Mouse (Mus musculus) midbrain, embryonic 16.5 days (tissue): ENCODE data around the gene Armc2. TPM values are rescaled to one million over a fixed set of nuclear protein-coding genes. Genes with fewer than 3 reads are reported as not detected.

ENCODE experiments used
- ATAC-seq: fragments of 200-750 bp; cut with Nextera tagmentation; 2 replicates; pipeline ENCODE4 v1.8.0; 2017; ENCODE audit warnings: moderate TSS enrichment
- H3K27ac ChIP-seq: fragments of 300-500 bp; sonication (generic); 2 replicates; pipeline ENCODE4 v1.5.1; 2014; ENCODE audit warnings: mild to moderate bottlenecking, low read length, mixed read lengths
- H3K27me3 ChIP-seq: fragments of 300-500 bp; sonication (generic); 2 replicates; pipeline ENCODE4 v1.6.1; 2014; ENCODE audit warnings: low read depth, low read length, mixed read lengths; ENCODE audit not compliant: control insufficient read depth, insufficient read depth
- H3K36me3 ChIP-seq: fragments of 300-500 bp; sonication (generic); 2 replicates; pipeline ENCODE4 v1.6.1; 2014; ENCODE audit warnings: mild to moderate bottlenecking, low read length, moderate library complexity, mixed read lengths; ENCODE audit not compliant: control insufficient read depth, insufficient read depth
- H3K4me1 ChIP-seq: fragments of 300-500 bp; sonication (generic); 2 replicates; pipeline ENCODE4 v1.6.1; 2014; ENCODE audit warnings: mild to moderate bottlenecking, low read length, mixed read lengths; ENCODE audit not compliant: control insufficient read depth, insufficient read depth
- H3K4me2 ChIP-seq: fragments of 300-500 bp; sonication (generic); 2 replicates; pipeline ENCODE4 v1.6.1; 2014; ENCODE audit warnings: mild to moderate bottlenecking, low read length, mixed read lengths
- H3K4me3 ChIP-seq: fragments of 300-500 bp; sonication (generic); 2 replicates; pipeline ENCODE4 v1.5.1; 2014; ENCODE audit warnings: low read depth, mild to moderate bottlenecking, low read length, moderate library complexity, mixed read lengths
- H3K9ac ChIP-seq: fragments of 300-500 bp; sonication (generic); 2 replicates; pipeline ENCODE4 v1.6.1; 2014; ENCODE audit warnings: low read depth, low read length, mixed read lengths
- H3K9me3 ChIP-seq: fragments of 300-500 bp; sonication (generic); replicated peaks from 2 replicates; pipeline ENCODE4 v1.6.1; 2014; ENCODE audit warnings: mild to moderate bottlenecking, low read length, mixed read lengths; ENCODE audit not compliant: control insufficient read depth, poor library complexity, severe bottlenecking
- WGBS: fragments of 180-500 bp; shearing (Covaris S2); extraction: QIAGEN DNeasy Blood & Tissue Kit; methylation state at CpG from one replicate; pipeline ENCODE4 v1.1.7; 2014; 5-methylcytosine and 5-hydroxymethylcytosine counted together
- polyA plus RNA-seq: library from polyadenylated mRNA; unstranded; fragments of >200 nt; fragmentation: Nextera tagmentation; extraction: Ambion mirVana; gene quantifications from 2 replicates; pipeline ENCODE4 v1.2.1, GENCODE M21; 2015

The Armc2 gene
- polyA plus RNA-seq, 1 experiment from 2014 or later: 12.1 TPM

GRCm38 (mm10) chr10:42048648-42049047 is 30.4 kb upstream of the Armc2 start:
- WGBS: 87% methylated on average over 8 of the region's 8 CpGs
- no peak overlapping the region for H3K4me2 ChIP-seq
- no peak for ATAC-seq

GRCm38 (mm10) chr10:42044574-42044973 is 26.3 kb upstream of the Armc2 start:
- H3K9me3 ChIP-seq: no peaks in the 10 kb centered on the region
- H3K27ac ChIP-seq: no peak overlapping the region
- no peak overlapping the region for H3K4me2 ChIP-seq
- no peaks in the 10 kb centered on the region for H3K36me3 ChIP-seq
- no peak overlapping the region for H3K9ac ChIP-seq
- no peaks in the 10 kb centered on the region for H3K4me1 ChIP-seq
- WGBS: 81% methylated on average over 10 of the region's 10 CpGs
- H3K4me3 ChIP-seq: no peak overlapping the region
- H3K27me3 ChIP-seq: no peaks in the 10 kb centered on the region
- no peak for ATAC-seq

More at GRCm38 (mm10) chr10:42048648-42049047, 30.4 kb upstream of the Armc2 start:
- Histone ChIP-seq H3K4me3 (no peak overlapping the region), H3K9me3 (no peaks in the 10 kb centered on the region), H3K27ac (no peak overlapping the region), H3K27me3 (no peaks in the 10 kb centered on the region), H3K4me1 (no peaks in the 10 kb centered on the region), H3K36me3 (no peaks in the 10 kb centered on the region), H3K9ac (no peak overlapping the region)

- Histone ChIP-seq H3K36me3 (no peaks in the 10 kb centered on the region), H3K9ac (no peak overlapping the region), H3K27me3 (no peaks in the 10 kb centered on the region), H3K4me2 (no peak overlapping the region), H3K27ac (no peak overlapping the region), H3K4me1 (no peaks in the 10 kb centered on the region), H3K9me3 (no peaks in the 10 kb centered on the region), H3K4me3 (no peak overlapping the region)
- no peak for ATAC-seq
- 81% methylated on average over 3 of the region's 3 CpGs for WGBS
These were observed 25.1 kb upstream of the Armc2 start for GRCm38 (mm10) chr10:42043307-42043706.

- no peak overlapping the region for H3K4me3 ChIP-seq
- no peak for ATAC-seq
- no peaks in the 10 kb centered on the region for H3K27me3 ChIP-seq
- no peaks in the 10 kb centered on the region for H3K9me3 ChIP-seq
- H3K36me3 ChIP-seq: no peaks in the 10 kb centered on the region
- no peaks in the 10 kb centered on the region for H3K4me1 ChIP-seq
- WGBS: 85% methylated on average over 1 of the region's 1 CpGs
- H3K4me2 ChIP-seq: no peak overlapping the region
- no peak overlapping the region for H3K9ac ChIP-seq
- H3K27ac ChIP-seq: no peak overlapping the region
These were observed 24.6 kb upstream of the Armc2 start for GRCm38 (mm10) chr10:42042881-42043280.

GRCm38 (mm10) chr10:42042087-42042486 is 23.8 kb upstream of the Armc2 start:
- Histone ChIP-seq H3K4me1 (no peaks in the 10 kb centered on the region), H3K4me3 (no peak overlapping the region), H3K36me3 (no peaks in the 10 kb centered on the region), H3K27me3 (no peaks in the 10 kb centered on the region), H3K9ac (no peak overlapping the region), H3K4me2 (no peak overlapping the region), H3K9me3 (no peaks in the 10 kb centered on the region), H3K27ac (no peak overlapping the region)
- no peak for ATAC-seq
- WGBS: 70% methylated on average over 7 of the region's 7 CpGs

GRCm38 (mm10) chr10:42038571-42038970 is 20.3 kb upstream of the Armc2 start:
- H3K4me2 ChIP-seq: no peak overlapping the region
- no peak for ATAC-seq
- H3K4me3 ChIP-seq: no peak overlapping the region
- no peak overlapping the region for H3K27ac ChIP-seq
- H3K27me3 ChIP-seq: no peaks in the 10 kb centered on the region
- H3K9ac ChIP-seq: no peak overlapping the region
- no peaks in the 10 kb centered on the region for H3K36me3 ChIP-seq
- H3K9me3 ChIP-seq: no peaks in the 10 kb centered on the region
- WGBS: 68% methylated on average over 10 of the region's 10 CpGs
- H3K4me1 ChIP-seq: no peaks in the 10 kb centered on the region

GRCm38 (mm10) chr10:42037301-42037870 is 19.1 kb upstream of the Armc2 start:
- no peak for ATAC-seq
- no peaks in the 10 kb centered on the region for H3K4me1 ChIP-seq
- H3K4me3 ChIP-seq: no peak overlapping the region
- H3K27ac ChIP-seq: no peak overlapping the region
- WGBS: 48% methylated on average over 7 of the region's 7 CpGs
- H3K36me3 ChIP-seq: no peaks in the 10 kb centered on the region
- no peak overlapping the region for H3K4me2 ChIP-seq
- H3K9me3 ChIP-seq: no peaks in the 10 kb centered on the region
- no peaks in the 10 kb centered on the region for H3K27me3 ChIP-seq
- H3K9ac ChIP-seq: no peak overlapping the region

- Histone ChIP-seq H3K4me1 (no peaks in the 10 kb centered on the region), H3K4me2 (no peak overlapping the region), H3K27me3 (no peaks in the 10 kb centered on the region), H3K9me3 (no peaks in the 10 kb centered on the region), H3K36me3 (no peaks in the 10 kb centered on the region), H3K27ac (no peak overlapping the region), H3K9ac (no peak overlapping the region), H3K4me3 (no peak overlapping the region)
- 59% methylated on average over 4 of the region's 4 CpGs for WGBS
- ATAC-seq: no peak
These were observed 18.6 kb upstream of the Armc2 start for GRCm38 (mm10) chr10:42036846-42037245.

- H3K4me2 ChIP-seq: no peak overlapping the region
- WGBS: 50% methylated on average over 3 of the region's 3 CpGs
- no peaks in the 10 kb centered on the region for H3K36me3 ChIP-seq
- H3K9me3 ChIP-seq: no peaks in the 10 kb centered on the region
- H3K4me3 ChIP-seq: no peak overlapping the region
- H3K27me3 ChIP-seq: no peaks in the 10 kb centered on the region
- H3K27ac ChIP-seq: no peak overlapping the region
- no peak overlapping the region for H3K9ac ChIP-seq
- H3K4me1 ChIP-seq: no peaks in the 10 kb centered on the region
- no peak for ATAC-seq
These were observed 15.3 kb upstream of the Armc2 start for GRCm38 (mm10) chr10:42033571-42033970.
